In the genomic region with DNA sequence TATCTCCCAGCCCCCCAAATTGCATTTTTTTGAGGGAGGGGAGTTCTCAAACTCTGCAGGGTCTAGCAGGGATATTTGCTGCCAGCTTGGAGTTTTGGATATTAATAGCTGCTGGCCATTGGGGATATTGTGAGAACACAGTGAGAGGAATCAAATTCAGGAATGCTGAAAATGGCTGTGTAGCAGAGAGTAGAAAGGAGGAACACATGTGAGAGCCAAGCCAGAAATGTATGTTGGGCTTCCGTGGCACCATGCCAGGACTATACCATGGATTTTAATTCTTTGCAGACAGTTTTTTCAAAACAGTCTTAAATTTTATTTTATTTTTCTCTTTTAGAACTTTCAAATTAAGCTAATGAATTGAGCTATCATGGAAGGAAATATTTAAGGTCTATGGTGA, we compare ENCODE assay signal across 11 mouse cellular contexts.
"Had no signal": no experiment of that assay in that cellular context is flagged by ENCODE, and none has a peak within 500 bp of the region (broad histone marks: within the 10 kb centered on the region; RNA-seq: fewer than 3 reads in every experiment).

No protein-coding gene starts in this region.

- H3K4me2 ChIP-seq: limb, embryonic 13.5 days; liver, embryonic 12.5 days; lung, embryonic 15.5 days; midbrain, embryonic 12.5 days had no signal

- DNase-seq: kidney, adult 9 months; kidney, postnatal 36 days; lung, postnatal 14 days; thymus, postnatal 36 days had no signal

- H3K27ac ChIP-seq: kidney, postnatal 0 days; limb, embryonic 13.5 days; liver, embryonic 12.5 days; lung, embryonic 15.5 days; midbrain, embryonic 12.5 days had no signal

- H3K4me3 ChIP-seq: limb, embryonic 13.5 days; liver, embryonic 12.5 days; lung, embryonic 15.5 days; midbrain, embryonic 12.5 days had no signal

- ATAC-seq: intestine, postnatal 0 days; liver, embryonic 12.5 days; midbrain, embryonic 16.5 days had no signal

- H3K27me3 ChIP-seq: limb, embryonic 13.5 days; liver, embryonic 12.5 days; lung, embryonic 15.5 days; midbrain, embryonic 12.5 days had no signal

- H3K9me3 ChIP-seq: limb, embryonic 13.5 days; lung, embryonic 15.5 days; midbrain, embryonic 12.5 days had no signal

- H3K9ac ChIP-seq: limb, embryonic 13.5 days; liver, embryonic 12.5 days; lung, embryonic 15.5 days; midbrain, embryonic 12.5 days had no signal
